13 mouse cellular contexts compared by ENCODE assay signal in the genomic region with DNA sequence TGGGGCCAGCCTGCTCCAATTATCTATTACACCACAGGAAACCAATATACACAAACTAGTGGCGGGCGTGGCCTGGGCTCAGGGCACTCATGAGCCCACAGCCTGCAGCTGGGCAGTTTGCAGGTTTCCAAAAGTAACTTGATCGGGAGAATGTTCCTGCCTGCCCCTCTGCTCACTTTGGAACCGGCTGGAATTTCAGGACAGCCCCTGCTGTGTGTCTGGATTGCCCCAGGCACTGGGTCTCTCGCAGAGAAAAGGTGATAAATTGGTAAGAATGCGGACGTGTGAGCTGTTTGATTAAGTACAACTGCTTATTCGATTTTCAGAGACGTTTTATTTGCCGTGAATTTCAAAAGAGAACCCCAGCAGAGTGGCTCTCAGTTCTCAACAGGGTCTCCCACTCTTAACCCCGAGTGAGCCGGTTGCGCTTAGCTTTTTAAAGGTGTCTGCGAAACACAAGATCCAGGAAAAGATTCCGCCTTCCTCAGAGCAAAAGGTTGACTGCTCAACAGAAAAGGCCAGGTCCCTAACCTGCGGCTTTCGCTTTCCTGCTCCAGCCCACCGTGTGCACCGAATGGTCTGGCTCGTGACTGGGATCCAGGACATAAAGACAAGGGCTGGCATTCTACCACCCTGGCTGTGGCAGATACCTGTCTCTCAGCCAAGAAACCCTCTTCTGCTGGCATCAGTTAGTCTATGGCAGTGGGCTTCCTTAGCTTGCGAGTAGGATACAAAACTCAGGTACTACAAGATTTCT. TPM values are rescaled to one million over a fixed set of nuclear protein-coding genes. Genes with fewer than 3 reads are reported as not detected.
A peak's percentile ranks its signal among the peaks of the same experiment; 100 is the strongest.
DNase-seq lines count a peak whose midpoint lies in the region; ATAC-seq and TF ChIP-seq lines count a peak whose summit lies in the region.
"Had no signal": no experiment of that assay in that cellular context is flagged by ENCODE, and none has a peak within 500 bp of the region (broad histone marks: within the 10 kb centered on the region; RNA-seq: fewer than 3 reads in every experiment).

No protein-coding gene starts in this region.

- H3K4me3 ChIP-seq in forebrain, embryonic 10.5 days, result no peak overlapping the region; the same call in 1 of the 2 replicates
- no peak overlapping the region for H3K4me3 ChIP-seq in forebrain, embryonic 16.5 days (replicated peaks; ENCODE audit: low read length)
- H3K4me3 ChIP-seq in kidney, embryonic 15.5 days (replicated peaks), result peak overlapping the region; percentile 6; the same call in 1 of the 2 replicates
- H3K4me3 ChIP-seq in kidney, adult 2 months (ENCODE audit: insufficient read depth, low read depth, low read length), result no peak overlapping the region
- peak overlapping the region; percentile 22 for H3K4me3 ChIP-seq in limb, embryonic 12.5 days (replicated peaks)
- H3K4me3 ChIP-seq in thymus, adult 2 months (ENCODE audit: control insufficient read depth, insufficient read depth, low read length), result no peak overlapping the region

- peak; percentile 49 for DNase-seq in forebrain, embryonic 10.5 days (ENCODE audit: extremely low spot score, low spot score)
- DNase-seq in kidney, adult 2 months, result no peak
- DNase-seq in embryo, embryonic 10 days (ENCODE audit: low spot score), result peak; percentile 56
- no peak for DNase-seq in spleen, postnatal 14 days (ENCODE audit: low spot score in 2 of 2)
- DNase-seq in thymus, adult 2 months, result no peak
- DNase-seq: gastrocnemius, postnatal 25 days; kidney, postnatal 14 days had no signal

- peaks cover 50% of the 10 kb centered on the region for H3K27me3 ChIP-seq in forebrain, embryonic 10.5 days (ENCODE audit: poor library complexity, severe bottlenecking)
- H3K27me3 ChIP-seq in forebrain, embryonic 16.5 days (replicated peaks; ENCODE audit: control insufficient read depth, insufficient read depth, low read length), result peaks cover 6% of the 10 kb centered on the region; the same call in 1 of the 2 replicates
- H3K27me3 ChIP-seq in kidney, embryonic 15.5 days, result peaks cover 35% of the 10 kb centered on the region
- H3K27me3 ChIP-seq in kidney, adult 2 months (replicated peaks; ENCODE audit: control insufficient read depth, insufficient read depth, low read length), result no peaks in the 10 kb centered on the region; the same call in 1 of the 2 replicates
- H3K27me3 ChIP-seq in limb, embryonic 12.5 days, result peaks cover 11% of the 10 kb centered on the region
- no peaks in the 10 kb centered on the region for H3K27me3 ChIP-seq in thymus, adult 2 months (ENCODE audit: control insufficient read depth, insufficient read depth, low read length)

- no peak overlapping the region for H3K27ac ChIP-seq in forebrain, embryonic 10.5 days
- no peak overlapping the region for H3K27ac ChIP-seq in forebrain, embryonic 16.5 days (ENCODE audit: low read length)
- no peak overlapping the region for H3K27ac ChIP-seq in kidney, embryonic 15.5 days
- H3K27ac ChIP-seq in kidney, adult 2 months (ENCODE audit: insufficient read depth, low read depth, low read length), result no peak overlapping the region
- peak overlapping the region; percentile 74 for H3K27ac ChIP-seq in limb, embryonic 12.5 days
- no peak overlapping the region for H3K27ac ChIP-seq in thymus, adult 2 months (ENCODE audit: control insufficient read depth, insufficient read depth, low read length)

- no peak overlapping the region for H3K4me2 ChIP-seq in forebrain, embryonic 16.5 days (ENCODE audit: low read length)
- peak overlapping the region; percentile 22 for H3K4me2 ChIP-seq in kidney, embryonic 15.5 days
- peak overlapping the region; percentile 46 for H3K4me2 ChIP-seq in limb, embryonic 12.5 days

- H3K4me1 ChIP-seq in forebrain, embryonic 10.5 days, result peaks cover 23% of the 10 kb centered on the region
- peaks cover 6% of the 10 kb centered on the region for H3K4me1 ChIP-seq in forebrain, embryonic 16.5 days (replicated peaks; ENCODE audit: control insufficient read depth, insufficient read depth, low read length)
- H3K4me1 ChIP-seq in kidney, embryonic 15.5 days, result peaks cover 18% of the 10 kb centered on the region
- no peaks in the 10 kb centered on the region for H3K4me1 ChIP-seq in kidney, adult 2 months (ENCODE audit: control insufficient read depth, insufficient read depth, low read length)
- peaks cover 23% of the 10 kb centered on the region for H3K4me1 ChIP-seq in limb, embryonic 12.5 days (replicated peaks)
- H3K4me1 ChIP-seq in thymus, adult 2 months (replicated peaks; ENCODE audit: control insufficient read depth, insufficient read depth, low read length), result peaks cover 9% of the 10 kb centered on the region

- no peak overlapping the region for H3K9ac ChIP-seq in forebrain, embryonic 16.5 days (replicated peaks; ENCODE audit: low read depth, low read length)
- no peak overlapping the region for H3K9ac ChIP-seq in kidney, embryonic 15.5 days
- H3K9ac ChIP-seq in limb, embryonic 12.5 days (replicated peaks), result 0 out of 2 replicates have a peak overlapping the region, but pooled peaks have one; percentile 14

- TF ChIP-seq POLR2A in kidney, adult 2 months (IDR thresholded peaks at IDR 0.05; ENCODE audit: low read depth, low read length), result no peak
- no peak for TF ChIP-seq POLR2A in thymus, adult 2 months (IDR thresholded peaks at IDR 0.05; ENCODE audit: control insufficient read depth, extremely low read depth, insufficient read depth, low read length, poor library complexity)

- no peak for TF ChIP-seq CTCF in kidney, adult 2 months (conservative IDR thresholded peaks at IDR 0.05; ENCODE audit: insufficient read depth, insufficient read length, low read depth, low read length)
- no peak for TF ChIP-seq CTCF in thymus, adult 2 months (IDR thresholded peaks at IDR 0.05; ENCODE audit: borderline replicate concordance, control insufficient read depth, extremely low read depth, insufficient read depth, low read length, poor library complexity)

- ATAC-seq in forebrain, embryonic 16.5 days, result no peak
- no peak for ATAC-seq in kidney, embryonic 15.5 days (replicated peaks; ENCODE audit: low FRiP score)
- ATAC-seq in limb, embryonic 12.5 days (ENCODE audit: insufficient number of reproducible peaks, insufficient read depth, low FRiP score, low TSS enrichment, low read depth), result peak; percentile 47; the same call in 1 of the 2 replicates
- ATAC-seq: Patski had no signal

- no peaks in the 10 kb centered on the region for H3K36me3 ChIP-seq in forebrain, embryonic 10.5 days (replicated peaks)
- H3K36me3 ChIP-seq in forebrain, embryonic 16.5 days (ENCODE audit: control insufficient read depth, insufficient read depth), result no peaks in the 10 kb centered on the region
- H3K36me3 ChIP-seq in kidney, embryonic 15.5 days, result no peaks in the 10 kb centered on the region
- no peaks in the 10 kb centered on the region for H3K36me3 ChIP-seq in kidney, adult 2 months (ENCODE audit: control insufficient read depth, insufficient read depth, low read length)
- no peaks in the 10 kb centered on the region for H3K36me3 ChIP-seq in limb, embryonic 12.5 days
- H3K36me3 ChIP-seq in thymus, adult 2 months (ENCODE audit: control insufficient read depth, insufficient read depth, low read length), result no peaks in the 10 kb centered on the region

- 20% methylated on average over 21 of the region's 21 CpGs for WGBS in forebrain, embryonic 10.5 days
- WGBS in forebrain, embryonic 16.5 days, result 23% methylated on average over 21 of the region's 21 CpGs
- WGBS in kidney, embryonic 15.5 days, result 13% methylated on average over 21 of the region's 21 CpGs
- WGBS in kidney, adult 2 months, result 32% methylated on average over 21 of the region's 21 CpGs
- WGBS in limb, embryonic 12.5 days, result 6% methylated on average over 21 of the region's 21 CpGs
- whole genome bisulfite sequencing in thymus, adult 2 months, result 85% methylated on average over 21 of the region's 21 CpGs

- H3K9me3 ChIP-seq in forebrain, embryonic 10.5 days, result no peaks in the 10 kb centered on the region
- no peaks in the 10 kb centered on the region for H3K9me3 ChIP-seq in forebrain, embryonic 16.5 days (ENCODE audit: control insufficient read depth, low read length)
- no peaks in the 10 kb centered on the region for H3K9me3 ChIP-seq in kidney, embryonic 15.5 days (replicated peaks)
- no peaks in the 10 kb centered on the region for H3K9me3 ChIP-seq in limb, embryonic 12.5 days

RNA-seq across cellular contexts. Expression of gene Il13, which starts 2.7 kb away (rescaled TPM):
- not detected in 2 replicates for polyA plus RNA-seq in forebrain, embryonic 10.5 days (2016; fragmentation: Nextera tagmentation; extraction: Ambion mirVana)
- polyA plus RNA-seq in forebrain, embryonic 16.5 days (2015; fragmentation: Nextera tagmentation; extraction: Ambion mirVana), result not detected in 2 replicates
- polyA plus RNA-seq in kidney, embryonic 15.5 days (2015; fragmentation: Nextera tagmentation; extraction: Ambion mirVana), result not detected in 2 replicates
- not detected in 2 replicates for polyA plus RNA-seq in kidney, adult 2 months (2012; rRNA removed)
- polyA plus RNA-seq in limb, embryonic 12.5 days (2016; fragmentation: Nextera tagmentation; extraction: Ambion mirVana), result not detected in 2 replicates
- 8.5 and 10.4 TPM in 2 replicates for polyA plus RNA-seq in thymus, adult 2 months (2012; rRNA removed)
- polyA plus RNA-seq: cortical plate, adult 2 months; Patski; stomach, embryonic 16.5 days had no signal

RNA-seq across cellular contexts. Expression of gene Il4, which starts 18.8 kb away (rescaled TPM):
- 0.77 and 0.96 TPM in 2 replicates for polyA plus RNA-seq in forebrain, embryonic 10.5 days (2016; fragmentation: Nextera tagmentation; extraction: Ambion mirVana)
- polyA plus RNA-seq in forebrain, embryonic 16.5 days (2015; fragmentation: Nextera tagmentation; extraction: Ambion mirVana), result 3.0 and 4.7 TPM in 2 replicates
- polyA plus RNA-seq in kidney, embryonic 15.5 days (2015; fragmentation: Nextera tagmentation; extraction: Ambion mirVana), result 1.2 and 1.3 TPM in 2 replicates
- polyA plus RNA-seq in kidney, adult 2 months (2012; rRNA removed), result not detected in 2 replicates
- 2.0 and 2.6 TPM in 2 replicates for polyA plus RNA-seq in limb, embryonic 12.5 days (2016; fragmentation: Nextera tagmentation; extraction: Ambion mirVana)
- polyA plus RNA-seq in thymus, adult 2 months (2012; rRNA removed), result 0.55 TPM in 1 of 2 replicates, not detected in the other
- polyA plus RNA-seq: cortical plate, adult 2 months had no signal

Comparison
In these comparisons a context has a peak if more than half of its experiments do, and no peak if none do; other contexts are left out.
1. H3K4me3 ChIP-seq: peak in kidney, embryonic 15.5 days (single experiment) and limb, embryonic 12.5 days (single experiment); none in forebrain, embryonic 10.5 days (single experiment), forebrain, embryonic 16.5 days (single experiment), kidney, adult 2 months (single experiment) and thymus, adult 2 months (single experiment).
2. DNase-seq: peak in forebrain, embryonic 10.5 days (single experiment) and embryo, embryonic 10 days (single experiment); none in kidney, adult 2 months (single experiment), spleen, postnatal 14 days (0 of 2) and thymus, adult 2 months (single experiment).